Mouse (Mus musculus) subcutaneous adipose tissue, adult 2 months (tissue): ENCODE data around the gene Mrap. TPM values are rescaled to one million over a fixed set of nuclear protein-coding genes. Genes with fewer than 3 reads are reported as not detected.

Experiments used
- polyA plus RNA-seq: library from polyadenylated mRNA; depleted of rRNA; stranded (reverse); fragments of >200 nt; gene quantifications from 2 replicates; pipeline ENCODE4 v1.2.3, GENCODE M21; 2012; ENCODE audit warnings: low replicate concordance; rRNA removed

The Mrap gene
- polyA plus RNA-seq = 422 and 891 TPM in 2 replicates

GRCm38 (mm10) chr16:90738092-90738956, at the start of gene Mrap:
TSS of gene Mrap (plus strand) at chr16:90738207.

GRCm38 (mm10) chr16:90727233-90728115, 10.5 kb upstream of the Mrap start, which contains the start of gene Mis18a:
TSS of gene Mis18a (minus strand) at chr16:90727404.

Other genes starting within 250 kb of the Mrap start
- 10.4 and 13.3 TPM in 2 replicates for gene Mis18a, start 10.8 kb upstream of the Mrap start, polyA plus RNA-seq
- gene Urb1, start 72.2 kb downstream of the Mrap start, polyA plus RNA-seq = 5.4 and 10.4 TPM in 2 replicates
- 1.5 and 10.4 TPM in 2 replicates for gene Eva1c, start 88.5 kb downstream of the Mrap start, polyA plus RNA-seq
- gene Cfap298, start 196.9 kb downstream of the Mrap start, polyA plus RNA-seq = 8.3 and 14.3 TPM in 2 replicates